Mouse (Mus musculus) kidney, postnatal 4 days (tissue): Measurements from ENCODE around the gene Cdh13.

ENCODE experiments used
- DNase-seq, 2 experiments: peaks; one replicate each; pipeline ENCODE4 v3.0.0; 2021; ENCODE audit warnings: mixed read lengths in 2 of 2

The Cdh13 gene

DNA sequence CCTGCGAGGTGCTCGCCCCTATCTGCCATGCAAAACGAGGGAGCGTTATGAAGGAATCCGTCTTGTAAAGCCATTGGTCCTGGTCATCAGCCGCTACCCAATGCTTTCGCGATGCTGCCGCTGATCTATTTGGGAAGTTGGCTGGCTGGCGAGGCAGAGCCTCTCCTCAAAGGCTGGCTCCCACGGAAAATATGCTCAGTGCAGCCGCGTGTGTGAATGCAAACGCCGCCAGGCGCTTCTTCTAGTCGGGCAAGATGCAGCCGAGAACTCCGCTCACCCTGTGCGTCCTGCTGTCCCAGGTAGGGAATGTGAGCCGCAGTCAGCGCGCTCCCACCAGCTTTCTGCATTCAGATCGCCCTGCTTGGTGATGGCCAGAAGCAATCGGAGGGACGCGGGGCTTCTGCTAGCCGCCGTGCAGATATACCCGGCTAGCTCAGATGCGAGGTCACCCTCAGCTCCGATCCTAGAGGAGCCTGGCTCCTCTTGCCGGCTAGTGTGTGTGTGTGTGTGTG lies at the start of gene Cdh13:
Gene Cdh13, plus strand, starts transcription at position 134 of the 512 bp plus-strand sequence.
- peak; percentile 46 to 61 for DNase-seq

DNA sequence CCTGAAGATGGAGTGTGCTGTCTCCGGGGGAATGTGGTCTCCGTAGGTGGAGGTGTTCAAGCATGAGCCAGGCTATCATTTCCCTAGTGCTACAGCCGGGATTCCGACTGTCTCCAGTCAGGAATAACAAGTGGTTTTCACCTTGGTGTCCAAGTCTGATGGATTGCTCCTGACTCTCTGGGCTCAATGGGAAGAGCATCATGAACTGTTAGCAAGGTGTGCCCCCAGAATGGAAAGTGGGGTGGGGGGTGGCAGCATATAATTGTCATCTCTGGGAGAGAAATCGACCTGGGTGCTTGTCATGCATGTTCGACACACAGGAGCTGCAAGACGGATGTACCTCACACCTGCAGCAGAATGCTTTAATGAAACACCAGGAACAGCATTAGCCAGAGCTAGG lies 47.9 kb upstream of the Cdh13 start:
- DNase-seq: no peak

- DNase-seq: peak; percentile 23 to 32
Measured at GRCm38 (mm10) chr8:118237150-118237620, 46.3 kb upstream of the Cdh13 start.

- DNase-seq: no peak
Measured at GRCm38 (mm10) chr8:118238156-118238555, 45.4 kb upstream of the Cdh13 start.

- no peak for DNase-seq
Measured at GRCm38 (mm10) chr8:118239186-118239585, 44.3 kb upstream of the Cdh13 start.

DNA sequence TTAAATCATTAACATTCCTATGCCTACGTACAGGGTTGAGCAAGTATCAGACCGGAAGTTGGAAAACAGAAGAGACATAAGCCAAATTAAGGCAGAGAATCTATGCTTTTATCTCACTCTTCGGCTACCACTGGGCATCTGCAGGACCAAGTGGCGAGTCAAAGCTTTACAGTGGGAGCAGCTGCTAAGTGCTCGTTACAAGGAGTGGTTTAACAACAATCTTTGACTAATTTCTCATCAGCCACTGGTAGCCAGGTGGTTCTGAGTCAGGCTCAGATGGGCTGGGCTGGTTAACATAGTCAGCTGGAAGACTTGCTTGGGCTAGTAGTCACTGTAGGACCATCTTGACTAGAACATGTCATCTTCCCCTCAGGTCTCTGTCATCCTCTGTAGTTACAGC lies 34.2 kb upstream of the Cdh13 start:
- no peak for DNase-seq

GRCm38 (mm10) chr8:118249923-118250322 lies 33.6 kb upstream of the Cdh13 start:
- no peak for DNase-seq

DNA sequence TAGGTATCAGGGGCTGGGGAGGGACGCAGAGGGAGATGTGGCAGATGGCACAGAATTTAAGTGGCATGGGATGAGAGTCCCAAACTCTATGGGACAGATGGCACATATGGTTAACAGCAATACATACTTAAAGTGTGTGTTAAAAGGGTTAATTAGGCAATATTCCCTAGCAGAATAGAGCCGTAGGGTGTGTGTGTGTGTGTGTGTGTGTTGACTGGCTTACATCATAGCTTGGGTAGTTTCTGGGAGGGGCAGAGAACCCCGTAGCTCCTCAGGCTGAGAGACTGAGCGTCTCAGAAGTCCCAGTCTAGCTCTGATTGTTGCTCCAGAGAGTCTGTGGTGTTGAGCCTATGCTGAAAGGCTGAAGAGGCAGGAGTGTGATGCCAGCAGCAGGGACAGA lies 20.4 kb upstream of the Cdh13 start:
- DNase-seq: no peak

DNA sequence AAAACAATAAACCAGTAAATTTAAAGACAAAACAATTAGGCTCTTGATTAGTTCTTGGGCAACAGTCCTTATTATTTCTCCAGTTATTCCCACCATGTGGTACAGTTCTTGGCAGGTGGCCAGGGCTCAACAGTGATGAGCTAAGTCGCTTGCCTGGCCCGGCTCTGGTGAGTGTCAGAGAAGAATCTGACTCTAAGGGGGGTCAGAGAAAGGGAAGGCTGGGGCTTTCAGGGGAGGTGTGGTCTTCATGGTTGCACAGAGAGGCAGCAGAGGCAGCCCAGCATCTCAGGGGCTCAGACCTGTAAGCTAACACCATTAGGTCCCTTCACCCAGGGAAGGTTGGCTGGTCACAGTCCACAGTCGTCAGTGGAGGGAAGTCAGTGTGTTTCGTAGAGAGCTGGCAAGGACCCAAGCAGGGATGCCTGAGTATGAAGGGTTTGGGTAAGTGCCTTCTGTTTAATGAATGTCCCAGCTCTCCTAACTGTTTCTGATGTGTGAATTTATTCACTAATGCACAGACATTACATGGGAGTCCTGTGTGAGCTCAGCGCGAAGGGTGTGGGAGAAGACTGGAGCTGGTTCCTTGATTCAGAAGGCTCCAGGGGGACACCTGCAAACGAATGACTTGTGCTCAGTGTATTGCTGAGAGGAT lies 12.7 kb upstream of the Cdh13 start:
- DNase-seq: peak; percentile 36 to 49

- DNase-seq: no peak
Measured at GRCm38 (mm10) chr8:118272493-118272892, 11.0 kb upstream of the Cdh13 start.

DNA sequence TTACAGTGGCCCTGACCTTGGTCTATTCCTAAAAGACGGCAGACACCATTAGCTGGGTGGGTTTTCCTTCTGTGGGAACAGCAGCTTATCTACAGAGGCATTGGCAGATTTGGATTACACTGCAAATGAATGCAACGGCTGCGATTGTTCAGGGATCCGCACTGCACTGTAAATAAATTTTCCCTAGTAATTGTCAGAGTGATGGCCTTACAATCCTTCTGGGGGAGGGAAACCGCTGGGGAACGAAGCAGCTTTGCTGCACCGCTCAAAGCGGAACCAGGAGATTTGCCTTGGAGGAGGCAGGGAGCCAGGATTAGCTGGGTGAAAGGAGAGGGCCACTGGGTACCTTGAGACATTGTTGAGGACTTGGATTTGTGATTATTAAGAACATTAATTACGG lies 9.3 kb upstream of the Cdh13 start:
- DNase-seq: no peak

DNA sequence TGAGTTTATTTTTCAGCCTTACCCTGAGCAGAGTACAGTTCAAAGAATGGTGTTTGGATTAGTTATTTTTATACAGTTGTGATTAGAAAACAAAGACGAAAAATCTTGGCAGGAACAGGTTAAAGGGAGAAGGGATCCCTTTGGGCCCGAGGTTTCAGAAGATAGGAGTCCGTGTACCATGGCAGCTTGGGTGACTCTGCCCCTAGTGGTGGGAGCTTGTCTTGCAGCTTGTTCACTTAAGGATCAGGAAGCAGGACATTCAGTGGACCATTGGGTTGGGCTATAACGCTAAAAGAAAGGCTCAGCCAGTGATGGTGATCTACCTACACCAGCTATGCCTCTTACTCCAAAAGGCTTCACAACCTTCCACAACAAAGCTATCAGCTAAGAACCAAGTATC lies 8.8 kb upstream of the Cdh13 start:
- peak; percentile 87 to 88 for DNase-seq

- DNase-seq: peak; percentile 45 to 67
Measured at GRCm38 (mm10) chr8:118284112-118285029, 838 bp downstream of the Cdh13 start.

DNA sequence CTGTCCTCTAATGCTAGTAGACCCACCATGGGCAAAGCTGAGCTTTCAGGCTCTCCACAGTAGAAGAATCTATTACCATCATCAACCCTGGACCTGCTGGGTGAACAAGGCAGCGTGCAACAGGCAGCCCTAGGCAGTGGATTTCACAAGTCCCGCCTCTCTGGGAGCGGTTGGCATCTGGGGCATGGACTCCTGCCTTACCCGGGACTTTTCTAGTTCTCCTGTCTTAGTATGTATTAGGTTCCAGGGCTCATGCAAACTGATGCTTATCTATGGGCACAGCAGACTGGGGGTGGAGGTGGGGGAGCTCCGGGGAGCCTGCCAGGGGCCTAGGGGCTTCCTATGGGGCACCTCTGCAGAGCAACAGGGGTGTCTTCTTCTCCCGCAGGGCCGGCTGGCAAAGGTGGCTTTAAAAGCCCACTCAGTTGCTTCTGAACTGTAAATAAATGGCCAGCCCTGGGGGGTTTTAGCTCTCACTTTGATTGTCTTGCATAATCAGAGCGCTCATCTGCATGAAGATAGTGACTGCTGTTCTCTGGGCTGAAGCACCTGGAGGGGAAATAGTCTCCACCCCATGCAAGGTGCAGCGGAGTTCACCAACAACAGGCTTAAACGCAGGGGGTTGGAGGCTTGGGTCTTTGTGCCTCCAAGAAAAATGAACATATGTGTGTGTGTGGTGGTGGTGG lies 2.2 kb downstream of the Cdh13 start:
- DNase-seq: peak in 1 of 2 experiments; percentile 15

- DNase-seq: peak in 1 of 2 experiments; percentile 29
Measured at GRCm38 (mm10) chr8:118286282-118287180, 3.0 kb downstream of the Cdh13 start.

GRCm38 (mm10) chr8:118287496-118287895 lies 4.0 kb downstream of the Cdh13 start:
- peak; percentile 25 to 50 for DNase-seq

- DNase-seq: no peak
Measured at GRCm38 (mm10) chr8:118288259-118288952, 4.9 kb downstream of the Cdh13 start.

DNA sequence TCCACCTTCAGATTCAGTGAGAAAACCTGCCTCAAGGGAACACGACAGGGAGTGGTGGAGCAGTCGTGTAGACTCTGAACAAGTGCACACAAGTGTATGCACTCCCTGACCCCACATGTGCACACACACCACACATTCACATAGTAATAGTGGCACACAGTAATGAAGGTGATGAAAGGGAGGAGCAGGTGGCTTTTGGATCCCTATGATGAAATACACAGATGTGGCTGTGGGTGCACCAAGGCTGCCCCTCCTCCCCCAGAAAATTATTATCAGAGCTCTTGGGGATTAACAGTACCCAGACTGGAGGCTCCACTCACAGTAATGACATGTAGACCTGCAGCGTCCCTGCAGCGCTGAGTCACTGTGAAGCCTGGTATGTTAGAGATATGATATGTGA lies 5.6 kb downstream of the Cdh13 start:
- no peak for DNase-seq

- peak in 1 of 2 experiments; percentile 27 for DNase-seq
Measured at GRCm38 (mm10) chr8:118289525-118289924, 6.0 kb downstream of the Cdh13 start.

DNA sequence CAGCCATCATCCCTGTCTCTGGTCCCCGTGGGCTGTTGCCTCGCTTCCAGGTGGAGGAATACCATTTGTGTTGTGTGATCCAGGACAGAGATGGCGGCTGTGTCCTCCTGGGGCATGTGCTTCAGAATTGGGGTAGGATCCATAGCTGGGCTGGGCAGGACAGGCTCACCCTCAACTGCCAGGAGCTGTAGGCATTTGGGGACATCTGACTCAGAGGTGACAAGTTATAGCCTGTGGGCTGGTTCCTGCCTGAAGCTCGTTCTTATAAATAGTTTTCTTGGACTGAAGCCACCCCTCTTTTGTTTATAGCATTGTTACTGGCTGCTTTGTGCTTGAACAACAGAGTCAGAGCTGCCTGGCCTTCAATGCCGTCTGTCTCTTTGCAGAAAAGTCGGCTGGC lies 6.7 kb downstream of the Cdh13 start:
- DNase-seq: no peak

DNA sequence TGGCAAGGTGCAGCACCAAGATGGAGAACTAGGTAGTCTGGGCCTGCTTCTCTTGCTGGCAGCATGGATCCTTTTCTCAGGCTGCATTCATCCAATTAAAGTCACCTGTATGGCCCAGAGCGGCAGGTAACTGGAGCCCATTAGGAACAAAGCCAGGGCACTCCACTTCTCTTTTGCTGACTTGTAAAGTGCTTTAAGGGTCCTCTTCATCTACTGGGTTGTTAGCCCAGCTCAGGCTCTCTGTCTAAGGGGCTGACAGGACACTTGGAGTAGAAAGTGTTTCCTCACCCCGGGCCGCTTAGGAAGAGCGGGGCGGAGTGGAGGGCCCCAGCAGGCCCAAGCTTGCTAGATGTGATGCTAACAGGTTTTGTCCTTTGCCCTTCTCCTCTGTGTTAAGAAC lies 12.9 kb downstream of the Cdh13 start:
- DNase-seq: no peak
